Mouse (Mus musculus) MN1 (cell line): ENCODE measurements at regions not wholly inside any gene's neighbourhood (a gene's known extent, or its start where the extent isn't known, plus 50 kb on each side); places are given as distances from the start of the nearest gene placed in this dataset.

Experiments
- DNase-seq: peaks from one replicate; pipeline ENCODE4 v3.0.0-alpha.2; 2016; ENCODE audit warnings: low spot score

DNA sequence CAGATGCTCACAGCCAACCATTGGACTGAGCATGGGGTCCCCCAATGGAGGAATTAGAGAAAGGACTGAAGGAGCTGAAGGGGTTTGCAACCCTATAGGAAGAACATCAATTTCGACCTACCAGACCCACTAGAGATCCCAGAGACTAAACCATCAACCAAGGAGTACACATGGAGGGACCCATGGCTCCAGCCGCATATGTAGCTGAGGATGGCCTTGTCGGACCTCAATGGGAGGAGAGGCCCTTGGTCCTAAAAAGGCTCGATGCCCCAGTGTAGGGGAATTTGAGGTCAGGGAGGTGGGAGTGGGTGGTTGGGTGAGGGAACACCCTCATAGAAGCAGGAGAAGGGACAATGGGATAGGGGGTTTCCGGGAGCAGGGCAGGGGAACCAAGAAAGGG, 180.6 kb downstream of the Qdpr start:
- no peak for DNase-seq

DNA sequence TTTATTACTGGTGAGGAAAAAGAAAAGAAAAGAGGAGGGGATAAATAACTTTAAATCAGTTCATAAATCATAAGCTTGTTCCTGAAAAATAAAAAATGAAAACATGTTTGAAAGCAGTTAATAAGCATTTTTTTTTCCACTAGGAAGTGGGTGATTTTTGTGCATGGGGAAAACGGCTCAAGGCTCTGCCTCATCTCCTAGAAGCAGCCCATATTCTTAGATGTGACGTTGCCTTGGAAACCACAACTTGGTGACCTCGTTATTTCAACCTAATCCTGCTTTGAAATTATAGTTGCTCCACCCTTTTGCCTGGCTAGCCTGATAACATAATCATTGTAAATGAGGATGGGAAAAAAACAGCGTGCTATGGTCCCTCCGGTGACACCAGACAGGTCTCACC, 183.1 kb downstream of the Qdpr start:
- no peak for DNase-seq

DNA sequence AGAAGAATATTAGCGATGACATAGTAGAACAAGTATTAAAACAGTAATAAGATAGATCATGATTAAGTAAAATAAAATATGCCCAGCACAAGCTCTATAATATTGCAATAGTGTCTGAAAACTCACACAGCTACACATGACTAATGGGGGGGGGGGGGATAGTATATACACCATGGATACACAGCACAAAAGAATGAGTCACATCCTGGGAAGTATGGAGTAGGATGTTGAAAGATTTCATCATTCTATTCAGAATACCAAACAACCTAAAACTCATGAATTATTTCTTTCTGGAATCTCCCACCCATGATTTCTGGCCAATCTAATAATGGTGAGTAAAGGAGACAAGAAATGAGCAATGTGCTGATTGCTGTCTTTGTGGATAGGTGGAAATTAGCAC, 191.6 kb downstream of the Qdpr start:
- no peak for DNase-seq

DNA sequence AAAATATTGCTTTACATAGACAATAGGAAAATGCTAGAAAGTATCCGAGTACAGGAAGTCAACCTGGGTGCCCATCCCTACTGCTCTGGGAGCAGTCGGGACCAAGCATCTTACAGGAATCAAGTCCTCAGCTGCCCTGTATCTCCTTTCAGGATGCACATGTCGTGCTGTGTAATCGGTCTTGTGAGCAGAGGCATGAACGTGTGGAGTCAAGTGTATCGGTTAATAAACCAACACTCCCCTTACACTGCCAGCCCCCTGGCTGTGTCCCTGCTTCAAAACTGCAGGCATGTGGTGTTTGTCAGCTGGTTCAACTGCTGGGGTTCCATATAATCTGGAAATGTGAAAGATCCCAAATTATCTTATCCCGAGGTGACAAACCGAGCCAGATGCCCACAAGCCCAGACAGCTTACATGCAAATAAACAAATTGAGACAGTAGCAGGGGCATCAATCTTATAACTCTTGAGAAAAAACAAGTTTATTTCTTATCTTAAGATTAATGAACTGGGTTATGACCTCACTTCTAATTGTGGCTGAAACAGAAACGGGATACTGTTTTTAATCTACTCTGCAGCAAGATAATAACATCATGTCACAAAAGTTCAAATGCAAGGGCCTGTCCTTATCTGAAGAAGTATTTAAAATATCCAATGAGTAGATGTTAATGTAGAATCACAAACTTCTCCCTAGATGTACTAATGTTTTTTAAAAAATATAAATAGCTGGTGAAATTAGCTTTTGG, 193.6 kb downstream of the Qdpr start:
- DNase-seq, result peak; percentile 17

DNA sequence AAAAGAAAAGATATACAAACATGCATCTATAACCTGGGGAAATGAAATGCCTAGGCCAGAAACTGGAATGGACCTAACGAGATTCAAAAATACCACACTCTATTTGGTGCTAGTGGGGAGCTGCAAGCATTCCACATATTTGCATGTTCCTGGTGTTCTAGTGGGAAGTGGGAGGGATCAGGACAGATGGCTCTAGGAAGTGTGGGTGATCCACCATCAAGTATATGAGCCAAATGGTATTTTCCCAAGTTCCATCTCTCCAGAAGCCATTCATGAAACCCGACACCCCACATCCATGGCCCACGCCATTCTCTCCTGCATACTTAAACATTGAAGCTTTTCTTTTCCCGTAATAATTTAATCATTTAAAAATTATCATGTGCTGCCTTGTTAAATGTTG, 218.2 kb downstream of the Qdpr start:
- DNase-seq, result no peak

DNA sequence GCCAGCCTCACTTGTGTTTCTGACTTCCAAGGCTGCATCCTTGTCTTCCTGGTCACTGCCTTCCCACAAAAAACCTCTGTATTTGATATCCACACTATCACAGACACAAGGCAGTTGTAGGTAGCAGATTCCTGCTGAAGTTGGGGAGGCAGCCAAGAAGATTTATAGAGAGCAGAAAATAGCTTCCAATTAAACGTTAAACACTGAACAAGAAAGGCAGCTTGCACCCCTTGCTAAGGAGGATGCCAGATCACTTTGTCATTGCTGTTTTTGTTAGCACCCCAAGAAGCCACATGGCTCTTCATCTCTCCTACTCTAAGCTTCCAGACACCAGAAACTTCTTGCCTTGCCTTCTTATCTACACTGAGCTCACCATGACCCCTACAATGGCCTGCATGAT, 219.9 kb downstream of the Qdpr start:
- DNase-seq, result no peak

DNA sequence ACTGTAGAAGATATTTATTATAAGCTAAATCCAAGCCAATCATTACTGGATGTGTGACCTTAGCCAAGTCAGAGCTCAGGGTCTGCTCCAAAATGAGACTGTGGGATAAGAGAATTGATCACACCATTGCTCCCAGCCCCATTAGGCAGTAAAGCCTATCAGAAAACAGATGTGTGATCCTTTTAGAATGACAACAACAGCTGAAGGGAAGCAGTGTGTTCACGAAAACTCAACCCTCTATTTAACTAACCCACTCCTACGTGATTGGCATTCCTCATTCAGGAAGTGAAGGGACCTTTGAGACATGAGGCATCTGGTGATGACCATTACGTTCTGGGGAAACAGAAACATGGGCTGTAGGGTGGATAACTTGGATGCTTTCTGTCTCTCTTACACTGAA, 220.6 kb downstream of the Qdpr start:
- no peak for DNase-seq

DNA sequence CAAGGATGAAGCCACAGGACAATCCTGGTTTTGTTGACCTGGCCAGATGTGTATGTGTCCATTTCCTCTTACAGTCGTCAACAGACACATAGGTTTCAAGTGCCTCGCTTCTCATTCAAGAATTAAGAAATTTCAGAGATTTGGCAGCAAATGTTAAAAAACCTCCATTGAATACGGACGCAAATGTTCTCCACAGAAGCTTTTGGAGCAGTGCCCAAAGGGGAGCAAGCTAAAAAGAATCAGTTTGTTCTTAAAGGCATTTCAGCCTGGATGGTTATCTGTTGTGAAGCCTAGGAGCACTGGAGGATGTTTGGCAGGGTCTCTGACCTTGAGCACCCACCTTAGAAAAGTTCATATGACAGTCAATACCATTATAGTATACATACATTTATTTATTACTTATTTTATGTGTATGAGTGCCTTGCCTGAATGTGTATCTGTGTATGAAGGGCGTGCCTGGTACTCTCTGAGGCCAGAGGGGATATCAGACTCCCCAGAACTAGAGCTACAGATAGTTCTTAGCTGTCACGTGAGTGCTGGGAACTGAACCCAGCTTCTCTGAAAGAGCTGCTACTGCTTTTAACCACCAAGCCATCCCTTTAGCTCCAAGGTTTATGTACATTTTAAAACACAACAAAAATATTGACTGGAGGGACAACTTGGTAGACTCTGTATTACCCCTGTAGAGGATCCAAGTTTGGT, 221.7 kb downstream of the Qdpr start:
- no peak for DNase-seq

DNA sequence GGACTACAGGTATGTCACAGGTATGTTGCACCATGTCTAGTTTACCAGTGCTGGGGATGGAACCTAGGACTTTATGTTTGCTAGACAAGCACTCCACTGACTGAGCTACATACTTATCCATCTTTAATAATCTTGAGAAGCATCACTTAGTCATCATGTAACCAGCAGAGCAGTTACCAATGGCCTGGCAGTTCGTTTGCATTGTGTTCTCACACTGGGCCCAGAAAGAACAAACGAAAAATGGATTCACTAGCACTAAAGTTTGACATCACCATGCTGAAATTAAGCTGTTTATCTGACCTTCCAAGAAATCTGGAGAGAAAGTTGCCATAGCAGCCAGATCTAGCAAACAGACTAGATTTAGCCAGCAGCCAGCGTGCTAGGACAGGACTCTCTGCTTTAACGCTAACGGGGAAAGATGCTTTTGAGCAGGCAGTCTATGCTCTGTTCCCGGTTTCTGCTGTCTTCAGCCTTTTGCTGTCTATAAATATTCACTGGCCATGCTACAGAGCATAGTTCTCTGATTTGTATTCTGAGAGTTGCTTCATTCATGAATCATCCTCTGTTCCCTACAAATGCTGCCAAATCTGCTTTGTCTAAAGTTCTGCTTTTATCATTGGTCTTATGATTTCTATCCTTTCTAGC, 229.6 kb downstream of the Qdpr start:
- DNase-seq, result no peak

DNA sequence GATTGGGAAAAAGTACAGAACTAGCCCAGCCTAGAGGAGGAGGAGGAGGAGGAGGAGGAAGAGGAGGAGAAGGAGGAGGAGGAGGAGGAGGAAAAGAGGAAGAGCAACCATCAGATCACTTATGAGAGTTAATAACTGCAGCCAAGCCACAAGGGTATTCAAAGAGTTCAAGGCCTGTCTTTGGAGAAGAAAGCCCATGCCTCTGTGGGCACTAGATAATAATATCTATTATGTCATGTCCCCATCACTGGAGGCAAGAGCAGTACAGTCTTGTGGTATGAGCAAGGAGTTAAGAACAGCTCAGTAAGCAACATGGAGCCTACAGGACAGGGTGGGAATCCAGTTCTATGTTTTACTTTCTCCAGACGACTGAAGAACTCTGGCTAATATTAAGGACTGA, 230.5 kb downstream of the Qdpr start:
- no peak for DNase-seq

DNA sequence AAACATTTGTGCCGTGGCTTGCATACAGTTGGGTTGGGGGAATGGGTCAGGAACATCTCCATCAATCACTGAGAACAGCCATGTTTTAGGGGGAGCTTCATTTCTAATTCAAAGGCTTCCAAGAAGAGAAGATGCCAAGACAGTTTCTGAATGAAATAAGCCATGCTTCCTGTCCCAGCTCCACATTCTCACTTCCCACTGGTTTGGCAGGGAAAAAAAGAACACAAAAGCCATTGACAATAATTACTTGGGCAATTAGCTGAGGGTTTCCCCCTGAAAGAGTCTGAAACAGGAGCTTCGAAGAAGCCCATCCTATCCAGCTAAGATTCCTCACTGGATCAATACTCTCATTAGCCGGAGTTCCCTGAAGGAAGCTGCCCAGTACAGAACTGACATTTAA, 230.9 kb downstream of the Qdpr start:
- DNase-seq, result no peak

DNA sequence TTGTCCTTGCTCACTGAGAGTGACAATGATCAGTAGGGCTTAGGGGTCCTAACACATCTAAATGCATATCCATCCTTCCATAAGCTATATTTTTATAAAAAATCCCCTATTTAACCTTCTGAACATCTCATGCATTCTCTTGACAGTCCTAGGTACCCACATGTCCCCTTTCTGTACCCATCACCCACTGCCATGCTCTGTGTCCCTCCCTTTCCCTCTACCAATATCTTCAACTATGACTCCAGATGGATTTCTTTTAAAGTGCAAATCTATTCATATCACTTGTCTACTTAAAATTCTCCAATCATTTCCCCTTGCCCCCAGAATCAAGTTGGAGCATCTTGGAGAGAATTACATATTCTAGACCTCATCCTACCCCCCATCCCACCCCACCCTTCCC, 235.6 kb downstream of the Qdpr start:
- no peak for DNase-seq

DNA sequence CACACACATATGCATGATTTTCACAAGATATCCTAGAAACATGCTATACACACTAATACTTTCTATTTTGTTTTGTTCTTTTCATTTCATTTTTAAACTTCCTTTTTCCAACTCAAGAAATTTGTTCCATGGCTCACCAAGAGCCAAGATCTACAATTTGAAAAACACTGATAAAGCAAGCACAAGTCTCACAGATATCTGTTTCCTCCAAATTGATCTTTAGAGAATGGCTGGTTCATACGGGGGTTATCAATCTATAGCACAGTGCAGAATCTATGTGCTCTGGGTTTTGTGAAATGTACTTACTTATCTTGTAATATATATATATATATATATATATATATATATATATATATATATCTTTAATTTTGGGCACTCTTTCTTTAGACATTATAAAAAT, 251.6 kb downstream of the Qdpr start:
- DNase-seq, result no peak

DNA sequence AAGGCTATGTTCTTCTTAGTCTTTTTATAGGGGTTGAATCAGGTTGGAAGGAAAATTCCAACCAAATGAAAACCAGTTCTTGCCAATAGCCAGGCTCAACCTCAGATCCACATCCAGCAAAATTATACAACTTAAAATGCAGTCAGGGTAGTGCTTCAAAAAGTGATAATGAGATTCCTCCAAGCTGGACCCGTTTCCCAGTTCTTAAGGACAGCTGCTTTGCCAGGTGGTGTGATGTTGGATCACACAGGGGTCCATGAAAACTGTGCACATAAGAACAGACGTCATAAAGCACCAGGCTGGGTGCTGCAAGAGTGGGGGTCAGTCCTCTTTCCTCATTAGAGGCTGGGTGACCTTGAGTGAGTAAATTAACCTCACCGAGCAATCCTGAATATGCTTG, 253.9 kb downstream of the Qdpr start:
- no peak for DNase-seq

DNA sequence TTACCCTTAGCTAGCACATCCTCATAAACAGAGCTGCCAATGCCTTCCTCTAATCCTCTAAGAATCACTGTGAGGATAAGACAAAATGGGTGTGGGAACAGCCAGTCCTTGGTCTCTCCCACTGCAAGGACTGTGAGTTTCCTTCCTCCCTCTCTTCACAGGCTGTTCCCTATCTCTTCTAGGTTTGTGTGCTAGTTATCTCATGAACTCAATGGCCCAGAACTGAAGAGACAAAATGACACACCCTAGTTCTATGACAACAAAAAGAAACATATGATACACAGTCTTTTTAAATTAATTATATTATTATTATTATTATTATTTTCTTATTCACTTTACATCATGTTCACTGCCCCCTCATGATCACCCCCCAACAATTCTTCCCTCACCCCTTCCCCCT, 257.7 kb downstream of the Qdpr start:
- no peak for DNase-seq

DNA sequence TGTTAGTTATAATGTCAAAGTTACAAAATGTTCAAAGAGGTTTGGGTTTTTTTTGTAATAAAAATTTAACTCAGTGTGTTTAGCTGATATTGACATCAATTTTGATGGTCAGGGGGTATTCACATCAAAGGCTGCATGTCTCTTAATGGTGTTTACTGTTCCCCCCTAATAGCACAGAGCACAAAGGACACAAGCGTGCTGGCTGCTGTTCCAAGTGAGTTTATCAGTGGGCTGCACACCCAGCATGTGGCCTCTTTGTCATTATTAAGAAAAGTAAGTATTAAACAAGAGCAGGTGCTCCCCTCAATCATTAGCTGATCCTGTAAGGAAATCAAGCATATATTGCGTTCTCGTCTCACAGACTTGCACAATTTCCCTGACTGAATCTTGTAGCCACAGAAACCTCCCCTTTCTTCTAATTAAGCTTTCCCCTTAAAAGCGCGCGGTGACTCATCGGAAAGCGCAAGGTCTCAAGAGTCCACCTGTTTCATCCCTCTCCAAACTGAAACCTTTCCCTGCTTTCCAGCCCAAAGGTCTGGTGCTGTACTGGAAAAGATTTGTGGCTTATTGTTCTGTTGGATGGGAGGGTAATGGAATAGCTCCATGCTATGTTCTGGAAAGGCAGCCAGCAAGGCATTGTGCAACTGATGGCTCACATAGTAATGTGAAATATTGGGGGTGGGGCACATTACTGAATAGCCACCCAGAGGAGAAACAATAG, 276.8 kb downstream of the Qdpr start:
- peak; percentile 30 for DNase-seq

DNA sequence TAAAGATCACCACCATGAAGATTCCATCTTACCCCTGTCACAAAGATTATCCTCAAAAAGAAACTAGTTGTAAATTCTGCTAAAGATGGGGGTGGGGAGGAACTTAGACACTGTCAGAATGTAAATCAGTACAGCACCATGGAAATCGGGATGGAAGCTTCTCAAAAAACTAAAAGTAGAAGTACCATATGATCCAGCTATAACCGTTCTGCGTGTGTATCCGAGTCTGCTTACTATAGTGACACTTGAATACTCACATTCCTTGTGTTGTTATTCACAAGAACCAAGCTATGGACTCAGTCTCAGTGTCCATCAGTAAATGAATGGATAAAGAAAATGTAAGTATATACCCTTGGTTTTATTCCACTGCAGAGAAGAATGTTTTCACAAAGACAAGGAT, 290.8 kb downstream of the Qdpr start:
- no peak for DNase-seq

DNA sequence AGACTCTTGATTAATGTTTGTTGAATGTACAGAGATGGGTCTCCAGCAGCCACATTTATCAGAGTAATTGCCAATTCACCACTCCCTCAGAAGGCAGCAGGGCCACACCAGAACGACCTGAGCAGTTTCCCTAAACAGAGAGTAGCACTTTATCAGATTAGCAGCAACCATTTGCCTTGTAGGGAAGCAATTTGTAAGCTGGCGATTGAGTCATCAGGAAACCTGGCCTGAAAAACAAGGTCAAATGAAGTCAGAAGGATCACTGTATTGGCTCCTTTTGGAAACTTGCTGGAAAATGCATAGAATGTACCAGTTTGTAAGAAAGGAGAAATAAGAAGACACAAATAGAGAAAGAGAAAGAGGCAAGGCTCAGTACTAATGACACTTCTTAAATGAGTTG, 295.1 kb downstream of the Qdpr start:
- DNase-seq, result peak; percentile 16

DNA sequence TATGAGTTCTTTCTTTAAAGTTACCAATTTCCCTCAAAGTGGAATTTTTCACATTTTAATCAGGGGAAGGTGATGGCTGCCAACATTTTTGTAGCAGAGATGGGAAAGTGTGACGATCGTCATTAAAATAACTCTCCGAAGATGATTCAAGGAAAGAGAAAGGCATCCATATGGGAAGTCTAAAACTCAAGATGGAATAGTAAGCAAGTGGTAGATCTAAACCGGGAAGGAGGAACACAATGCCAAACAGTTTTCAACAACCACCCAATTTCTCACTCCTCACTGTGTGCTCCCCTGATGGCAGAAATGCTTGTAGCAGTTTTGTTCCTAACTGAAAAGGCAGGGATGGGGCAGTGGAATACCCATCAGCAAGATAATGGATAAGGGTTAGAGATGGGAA, 305.9 kb downstream of the Qdpr start:
- no peak for DNase-seq

DNA sequence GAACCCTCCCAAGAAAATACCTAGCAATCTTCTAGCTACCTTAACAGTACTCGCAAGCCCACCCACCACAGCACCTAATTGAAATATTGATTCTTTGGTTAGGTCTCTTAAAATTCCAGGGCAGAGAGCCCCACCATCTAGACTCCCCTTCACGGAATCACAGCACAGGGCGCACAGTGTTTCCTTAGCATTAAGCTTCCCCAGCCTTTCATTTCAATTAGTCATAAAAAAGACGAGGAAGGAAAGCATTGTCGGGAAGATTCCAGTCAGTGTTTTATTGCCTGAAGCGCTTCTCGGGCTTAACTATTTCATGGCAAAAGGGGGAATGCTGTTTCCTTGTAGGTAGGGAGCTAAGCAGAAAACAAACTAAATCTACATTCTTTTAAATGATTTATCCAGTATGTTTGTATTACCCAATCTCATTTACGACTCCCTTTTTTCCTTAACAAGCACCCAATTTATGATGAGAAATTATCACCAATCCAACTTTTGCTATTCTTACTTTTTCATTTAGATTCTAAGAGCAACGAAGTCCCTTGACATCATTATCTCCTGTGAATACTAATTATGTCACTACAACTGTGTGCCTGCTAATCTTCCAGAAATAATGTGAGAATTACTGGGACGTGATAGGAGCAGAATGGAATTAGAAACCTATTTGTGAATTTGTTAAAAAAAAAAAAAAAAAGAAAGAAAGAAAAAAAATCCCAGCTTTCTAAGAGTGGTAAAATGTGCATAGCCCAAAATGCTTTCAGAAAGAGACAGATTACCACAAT, 312.6 kb downstream of the Qdpr start:
- DNase-seq, result no peak

DNA sequence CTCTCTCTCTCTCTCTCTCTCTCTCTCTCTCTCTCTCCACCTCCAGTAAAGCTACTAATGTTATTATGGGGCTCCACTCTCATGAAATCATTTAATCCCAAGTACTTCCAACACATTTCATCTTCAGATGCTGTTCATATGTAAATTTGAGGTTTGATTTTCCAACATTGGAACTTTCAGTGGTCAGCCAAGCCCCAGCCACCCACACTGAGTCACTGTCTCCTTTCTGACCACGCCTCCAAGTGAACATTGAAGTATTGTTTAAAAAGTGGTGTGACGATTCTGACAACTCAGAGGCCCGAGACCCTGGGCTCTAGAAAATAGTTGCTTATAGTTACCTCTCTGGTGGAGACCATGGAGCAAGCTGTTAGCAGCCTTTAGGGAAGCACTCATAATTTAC, 313.3 kb downstream of the Qdpr start:
- DNase-seq, result no peak

DNA sequence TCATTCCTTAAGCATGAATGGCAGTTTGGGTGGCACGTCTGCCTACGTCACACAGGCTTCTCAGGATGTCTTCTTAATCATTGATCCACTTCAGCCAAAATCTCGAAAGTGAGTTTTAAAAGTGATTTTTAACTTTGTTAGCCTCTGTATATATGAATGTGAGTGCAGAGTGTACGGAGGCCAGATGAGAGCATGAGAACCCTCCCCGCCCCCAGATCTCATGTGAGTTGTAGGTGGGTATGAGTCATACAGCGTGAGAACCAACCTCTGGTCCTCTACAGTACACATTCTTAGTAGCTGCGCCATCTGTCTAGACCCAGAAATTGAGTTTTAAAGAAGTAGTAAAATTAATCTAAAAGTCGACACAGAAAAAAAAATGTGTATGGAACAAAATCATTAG, 322.1 kb downstream of the Qdpr start:
- no peak for DNase-seq
